Mouse (Mus musculus) left cerebral cortex, postnatal 25 days (tissue): ENCODE data around the gene Dtx1. TPM values are rescaled to one million over a fixed set of nuclear protein-coding genes. Genes with fewer than 3 reads are reported as not detected.

Experiments
- DNase-seq, 2 experiments: peaks; one replicate each; pipeline ENCODE4 v3.0.0; 2022; ENCODE audit warnings: low spot score in 2 of 2, mixed read lengths in 1 of 2
- intact Hi-C: fragments of 180-260 bp; cut with DNase I; formaldehyde crosslinking; loops from one replicate; pipeline ENCODE4 v1.15.1; 2025
- total RNA-seq, 2 experiments: library from RNA; stranded (reverse); gene quantifications; 2 replicates each; pipeline ENCODE4 v1.2.3; 2021

Gene Dtx1
- total RNA-seq, 2 experiments from 2014 or later, result 68.9 to 71.2 TPM

- DNase-seq, result no peak
- intact Hi-C loops, result no loop called here
Observed at GRCm38 (mm10) chr5:120686749-120687483, 24.8 kb downstream of the Dtx1 start.

GRCm38 (mm10) chr5:120685678-120686077 lies 26.0 kb downstream of the Dtx1 start:
- intact Hi-C loops, result no loop called here
- DNase-seq, result no peak

DNA sequence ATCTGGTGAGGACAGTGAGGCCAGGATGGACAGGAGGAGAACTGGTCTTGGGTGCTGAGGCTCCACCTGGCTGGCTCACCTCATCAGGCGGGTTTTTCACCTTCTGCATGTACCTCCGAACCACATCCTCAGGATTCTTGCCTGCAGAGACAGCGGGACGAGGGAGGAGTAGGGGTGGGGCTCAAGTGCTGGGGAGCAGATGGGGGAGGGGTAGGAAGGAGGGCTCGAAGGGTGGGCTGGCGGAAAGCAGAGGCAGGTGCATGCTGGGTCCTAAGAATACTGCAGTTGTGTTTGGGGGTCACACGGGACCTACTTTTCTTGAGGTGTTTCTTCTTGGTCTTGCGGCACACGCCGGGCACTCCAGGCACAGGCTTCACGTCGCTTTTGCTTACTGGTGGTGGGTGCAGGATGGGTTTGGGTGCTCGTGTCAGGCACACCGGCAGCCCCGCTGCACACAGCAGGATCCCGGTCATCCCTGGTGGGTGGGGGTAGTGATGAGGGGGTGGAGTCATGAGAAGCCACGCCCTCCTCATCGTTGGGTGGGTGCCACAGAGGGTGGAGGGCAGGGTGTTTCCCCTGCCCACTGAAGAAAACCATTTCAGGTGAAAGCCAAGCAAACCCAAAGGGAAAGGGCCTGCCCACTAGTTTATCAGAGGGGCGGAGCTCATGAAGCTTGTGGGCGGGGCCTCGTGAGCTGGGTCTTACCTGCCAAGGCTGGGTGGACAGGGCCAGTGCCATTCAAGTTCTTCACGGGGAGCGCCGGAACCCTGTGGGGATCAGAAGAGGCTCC lies 28.6 kb downstream of the Dtx1 start:
- intact Hi-C loops, result no loop called here
- no peak for DNase-seq

- intact Hi-C loops, result loop anchor here (1.0 kb wide), 1 partner anchor 33 kb away; no protein-coding TSS in a partner anchor
- DNase-seq, result peak in 1 of 2 experiments; percentile 44
Observed at GRCm38 (mm10) chr5:120680918-120681317, 30.8 kb downstream of the Dtx1 start.

GRCm38 (mm10) chr5:120679676-120680555 lies 31.8 kb downstream of the Dtx1 start:
- intact Hi-C loops, result loop anchor here (1.0 to 10.0 kb wide), 2 partner anchors 34 to 175 kb away; partner anchors contain the start of gene Plbd2
- DNase-seq, result peak; percentile 93 to 98

DNA sequence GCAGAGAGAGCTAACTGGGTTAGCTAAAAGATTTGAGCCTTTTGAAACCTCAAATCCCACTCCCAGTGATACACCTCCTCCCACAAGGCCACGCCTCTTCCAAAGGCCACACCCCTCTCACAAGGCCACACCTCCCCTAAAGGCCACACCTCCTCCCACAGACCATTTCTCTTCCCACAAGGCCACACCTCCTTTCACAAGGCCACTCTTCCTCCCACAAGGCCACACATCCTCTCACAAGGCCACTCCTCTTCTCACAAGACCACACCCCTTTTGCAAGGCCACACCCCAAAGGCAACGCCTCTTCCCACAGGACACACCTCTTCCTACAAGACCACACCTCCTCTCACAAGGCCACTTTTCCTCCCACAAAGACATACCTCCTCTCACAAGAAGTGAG lies 34.2 kb downstream of the Dtx1 start:
- intact Hi-C loops, result loop anchor here (10.0 kb wide), 1 partner anchor 173 kb away; the partner anchor contains the start of gene Plbd2
- DNase-seq, result no peak

DNA sequence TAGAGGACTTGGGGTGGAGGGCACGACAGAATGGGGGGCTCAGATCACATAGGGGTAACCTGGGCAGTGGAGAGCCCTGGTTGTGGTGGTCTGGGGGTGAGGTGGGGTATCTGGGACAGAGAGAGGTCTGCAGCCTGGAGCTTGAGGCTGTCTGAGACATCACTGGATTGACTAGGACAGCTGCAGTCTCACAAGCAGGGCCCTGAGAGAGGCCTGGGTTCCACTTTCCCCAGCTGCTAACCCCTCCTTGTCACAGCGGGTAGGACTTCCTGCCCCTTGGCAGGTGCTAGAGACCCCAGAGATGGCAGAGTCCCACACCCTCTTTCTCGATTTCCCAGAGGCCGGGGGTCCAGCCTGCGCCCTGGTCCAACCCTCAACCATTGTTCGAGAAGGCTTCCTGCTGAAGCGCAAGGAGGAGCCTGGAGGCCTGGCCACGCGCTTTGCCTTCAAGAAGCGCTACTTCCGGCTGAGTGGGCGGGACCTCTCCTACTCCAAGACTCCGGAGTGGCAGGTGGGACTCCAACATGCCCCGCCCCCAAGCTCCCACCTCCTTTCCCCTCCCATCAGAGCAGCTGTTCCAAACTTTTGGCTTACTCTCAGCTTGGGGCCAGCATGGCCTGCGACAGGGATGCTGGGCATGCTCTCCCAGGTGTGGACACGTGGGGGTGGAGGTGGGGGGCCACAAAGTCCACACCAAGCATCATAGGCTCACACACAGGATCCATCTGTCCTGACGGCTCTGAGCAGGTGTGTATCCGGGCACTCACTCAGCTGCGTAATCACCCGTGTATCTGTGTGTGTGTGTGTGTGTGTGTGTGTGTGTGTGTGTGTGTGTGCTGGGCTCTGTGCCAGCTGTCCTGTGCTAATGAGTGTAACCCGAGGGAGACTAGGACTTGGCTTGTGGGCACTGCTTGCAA lies 37.2 kb downstream of the Dtx1 start:
- DNase-seq, result no peak
- intact Hi-C loops, result loop anchor here (1.0 to 10.0 kb wide), 2 partner anchors 74 to 170 kb away; partner anchors contain the start of gene Plbd2

GRCm38 (mm10) chr5:120673626-120674025 lies 38.1 kb downstream of the Dtx1 start:
- intact Hi-C loops, result loop anchor here (1.0 to 10.0 kb wide), 2 partner anchors 53 to 169 kb away; partner anchors contain the start of gene Plbd2

DNA sequence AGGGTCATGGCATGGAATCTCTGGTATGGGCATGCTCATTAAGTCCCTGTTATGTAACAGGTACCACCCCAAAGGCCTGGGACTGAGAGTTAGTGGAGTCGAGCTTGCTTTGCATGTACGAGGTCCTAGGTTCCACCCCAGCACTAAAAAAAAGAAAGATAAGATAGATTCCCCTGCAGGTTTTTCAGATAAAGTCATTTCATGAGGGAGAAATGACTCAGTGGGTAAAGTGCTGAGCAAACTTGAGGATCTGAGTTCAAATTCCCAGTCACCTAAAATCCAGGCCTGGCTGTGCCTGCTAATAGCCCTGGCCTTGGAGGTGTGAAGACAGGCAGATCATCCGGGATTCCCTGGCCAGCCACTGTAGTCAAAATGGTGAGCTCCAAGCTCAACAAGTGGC lies 39.9 kb downstream of the Dtx1 start:
- intact Hi-C loops, result loop anchor here (10.0 kb wide), 1 partner anchor 167 kb away; the partner anchor contains the start of gene Plbd2
- DNase-seq, result no peak

More at GRCm38 (mm10) chr5:120673626-120674025, 38.1 kb downstream of the Dtx1 start:
- DNase-seq, result peak; percentile 65 to 82

- intact Hi-C loops, result loop anchor here (10.0 kb wide), 1 partner anchor 165 kb away; the partner anchor contains the start of gene Plbd2
- DNase-seq, result no peak
Observed at GRCm38 (mm10) chr5:120670132-120670531, 41.6 kb downstream of the Dtx1 start.

- intact Hi-C loops, result no loop called here
Observed at GRCm38 (mm10) chr5:120668761-120669160, 43.0 kb downstream of the Dtx1 start.

GRCm38 (mm10) chr5:120664888-120665287 lies 46.8 kb downstream of the Dtx1 start:
- DNase-seq, result no peak
- intact Hi-C loops, result no loop called here

More at GRCm38 (mm10) chr5:120668761-120669160, 43.0 kb downstream of the Dtx1 start:
- no peak for DNase-seq

DNA sequence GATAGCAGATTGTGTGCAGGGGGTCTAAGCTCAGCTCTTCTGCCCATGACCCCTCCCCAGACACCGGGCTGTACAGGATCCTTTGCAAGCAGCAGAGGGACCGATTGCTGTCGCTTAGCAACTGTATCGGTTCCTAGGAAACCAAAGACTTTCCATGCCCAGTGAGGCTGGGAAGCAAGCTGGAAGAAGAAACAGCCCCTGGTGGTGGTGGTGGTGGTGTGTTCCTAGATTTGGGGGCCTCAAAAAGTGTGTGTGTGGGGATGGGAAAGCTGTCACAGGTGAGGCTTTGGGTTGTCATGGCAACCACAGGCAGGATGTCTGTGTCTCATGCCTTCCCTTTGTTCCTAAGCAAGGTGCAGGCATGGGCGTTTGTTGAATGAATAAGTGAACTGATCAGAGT lies 50.9 kb downstream of the Dtx1 start:
- intact Hi-C loops, result no loop called here
- DNase-seq, result peak; percentile 65 to 67

GRCm38 (mm10) chr5:120656281-120656751 lies 55.4 kb downstream of the Dtx1 start:
- DNase-seq, result peak; percentile 66 to 92
- intact Hi-C loops, result loop anchor here (1.0 kb wide), 1 partner anchor 8 kb away; the partner anchor contains the start of gene Rasal1

DNA sequence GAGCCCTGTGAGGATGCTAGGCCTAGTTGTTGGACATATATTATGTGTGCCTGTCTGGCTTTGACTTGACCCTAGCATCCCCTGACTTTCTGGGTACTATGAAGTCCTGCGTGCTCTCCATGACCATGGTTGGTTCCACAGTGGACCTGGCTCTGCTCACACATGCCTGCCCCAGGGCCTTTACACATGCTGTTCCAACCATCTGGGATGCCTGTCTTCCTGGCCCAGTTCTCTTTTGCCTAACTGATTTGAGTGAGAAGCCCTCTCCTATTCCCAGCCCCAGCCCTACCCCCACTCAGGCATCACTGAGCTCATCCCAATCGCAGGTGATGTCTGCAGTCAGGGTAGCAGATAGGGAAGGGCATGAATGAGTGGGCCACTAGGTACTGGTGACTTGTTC lies 57.9 kb downstream of the Dtx1 start:
- intact Hi-C loops, result no loop called here

GRCm38 (mm10) chr5:120652915-120653701 lies 58.6 kb downstream of the Dtx1 start:
- DNase-seq, result peak; percentile 45 to 58
- intact Hi-C loops, result no loop called here

More for the DNA sequence above, 57.9 kb downstream of the Dtx1 start:
- no peak for DNase-seq

DNA sequence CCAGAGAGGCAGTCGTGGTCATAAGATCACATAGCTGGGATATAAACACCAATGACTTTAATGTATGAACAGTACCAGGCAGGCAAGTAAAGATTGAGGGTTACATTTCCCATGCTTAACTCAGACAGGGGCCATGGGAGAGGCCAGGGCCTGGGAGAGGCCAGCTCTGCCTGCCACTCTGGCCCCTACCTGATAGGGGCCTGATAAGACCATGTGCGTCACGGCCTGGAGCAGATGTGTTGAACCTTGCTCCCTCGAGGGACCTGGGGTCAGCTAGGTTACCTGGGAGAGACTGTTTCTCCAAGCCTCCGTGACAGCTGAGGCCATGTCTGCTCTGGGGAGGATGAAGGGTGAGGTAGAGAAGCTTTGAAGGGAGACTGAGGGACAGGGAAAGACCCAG lies 60.5 kb downstream of the Dtx1 start:
- intact Hi-C loops, result no loop called here
- no peak for DNase-seq
